Mouse (Mus musculus) hindbrain, embryonic 14.5 days (tissue): ENCODE data around the gene Syn1. TPM values are rescaled to one million over a fixed set of nuclear protein-coding genes. Genes with fewer than 3 reads are reported as not detected.

ENCODE experiments used
- ATAC-seq: fragments of 200-750 bp; cut with Nextera tagmentation; 2 replicates; pipeline ENCODE4 v1.8.0; 2017; ENCODE audit warnings: moderate number of reproducible peaks, mild to moderate bottlenecking, moderate TSS enrichment, moderate library complexity; ENCODE audit not compliant: low FRiP score
- DNase-seq: peaks from one replicate; pipeline ENCODE4 v3.0.0-alpha.2; 2015; ENCODE audit warnings: low spot score
- H3K27ac ChIP-seq: fragments of 300-500 bp; sonication (generic); 2 replicates; pipeline ENCODE4 v1.5.1; 2014; ENCODE audit warnings: mild to moderate bottlenecking, moderate library complexity
- H3K27me3 ChIP-seq: fragments of 300-500 bp; sonication (generic); 2 replicates; pipeline ENCODE4 v1.6.1; 2014; ENCODE audit warnings: mild to moderate bottlenecking, low read length, mixed read lengths; ENCODE audit not compliant: control insufficient read depth, insufficient read depth
- H3K36me3 ChIP-seq: fragments of 300-500 bp; sonication (generic); replicated peaks from 2 replicates; pipeline ENCODE4 v1.6.1; 2014; ENCODE audit not compliant: control insufficient read depth, insufficient read depth
- H3K4me1 ChIP-seq: fragments of 300-500 bp; sonication (generic); replicated peaks from 2 replicates; pipeline ENCODE4 v1.6.1; 2014; ENCODE audit warnings: antibody characterized with exemption, low read length, mixed read lengths; ENCODE audit not compliant: control insufficient read depth, insufficient read depth
- H3K4me2 ChIP-seq: fragments of 300-500 bp; sonication (generic); replicated peaks from 2 replicates; pipeline ENCODE4 v1.6.1; 2014; ENCODE audit warnings: mild to moderate bottlenecking, moderate library complexity
- H3K4me3 ChIP-seq: fragments of 300-500 bp; sonication (generic); replicated peaks from 2 replicates; pipeline ENCODE4 v1.5.1; 2014; ENCODE audit warnings: mild to moderate bottlenecking, low read length
- H3K9ac ChIP-seq: fragments of 300-500 bp; sonication (generic); 2 replicates; pipeline ENCODE4 v1.6.1; 2014
- H3K9me3 ChIP-seq: fragments of 300-500 bp; sonication (generic); 2 replicates; pipeline ENCODE4 v1.6.1; 2016; ENCODE audit warnings: low read length; ENCODE audit not compliant: control insufficient read depth
- WGBS: fragments of 180-500 bp; shearing (Covaris S2); extraction: QIAGEN DNeasy Blood & Tissue Kit; methylation state at CpG from one replicate; pipeline ENCODE4 v1.1.7; 2014; 5-methylcytosine and 5-hydroxymethylcytosine counted together
- microRNA-seq: library from miRNA; unstranded; fragments of <30 nt; microRNA quantifications from one replicate; pipeline ENCODE4, GENCODE M21; 2016
- polyA plus RNA-seq: library from polyadenylated mRNA; unstranded; fragments of >200 nt; fragmentation: Nextera tagmentation; extraction: Ambion mirVana; gene quantifications from 2 replicates; pipeline ENCODE4 v1.2.1, GENCODE M21; 2014

Gene Syn1
- polyA plus RNA-seq, 1 experiment from 2014 or later: 97.3 TPM

GRCm38 (mm10) chrX:20828934-20829333, 91.9 kb downstream of the Syn1 start:
- WGBS: 28% methylated on average over 5 of the region's 5 CpGs
- H3K4me1 ChIP-seq: no peaks in the 10 kb centered on the region
- no peaks in the 10 kb centered on the region for H3K27me3 ChIP-seq
- DNase-seq (peak; percentile 33), ATAC-seq (no peak)
- no peak overlapping the region for H3K9ac ChIP-seq
- no peaks in the 10 kb centered on the region for H3K36me3 ChIP-seq
- no peaks in the 10 kb centered on the region for H3K9me3 ChIP-seq
- no peak overlapping the region for H3K4me2 ChIP-seq
- no peak overlapping the region for H3K4me3 ChIP-seq
- H3K27ac ChIP-seq: no peak overlapping the region

- peak overlapping the region; percentile 18 for H3K4me3 ChIP-seq
- H3K4me1 ChIP-seq: no peaks in the 10 kb centered on the region
- H3K9ac ChIP-seq: peak overlapping the region; percentile 42; the same call in 1 of the 2 replicates
- peak overlapping the region; percentile 80 for H3K27ac ChIP-seq
- H3K27me3 ChIP-seq: no peaks in the 10 kb centered on the region
- H3K9me3 ChIP-seq: no peaks in the 10 kb centered on the region
- peak overlapping the region; percentile 51 for H3K4me2 ChIP-seq
- DNase-seq (peak; percentile 35), ATAC-seq (peak; percentile 54; the same call in 1 of the 2 replicates)
- WGBS: 49% methylated on average over 8 of the region's 8 CpGs
- H3K36me3 ChIP-seq: no peaks in the 10 kb centered on the region
These were observed 100.9 kb downstream of the Syn1 start for GRCm38 (mm10) chrX:20819708-20820426.

- Histone ChIP-seq H3K4me2 (peak overlapping the region; percentile 51), H3K36me3 (no peaks in the 10 kb centered on the region), H3K9me3 (no peaks in the 10 kb centered on the region), H3K27ac (peak overlapping the region; percentile 80), H3K9ac (peak overlapping the region; percentile 42; the same call in 1 of the 2 replicates), H3K27me3 (no peaks in the 10 kb centered on the region), H3K4me3 (peak overlapping the region; percentile 18), H3K4me1 (no peaks in the 10 kb centered on the region)
- ATAC-seq (peak; percentile 91), DNase-seq (peak; percentile 72)
- WGBS: 20% methylated on average over 19 of the region's 19 CpGs
These were observed 101.6 kb downstream of the Syn1 start for GRCm38 (mm10) chrX:20819204-20819628.

- H3K4me1 ChIP-seq: no peaks in the 10 kb centered on the region
- H3K4me3 ChIP-seq: no peak overlapping the region
- no peak for DNase-seq
- WGBS: 75% methylated on average over 6 of the region's 6 CpGs
- no peaks in the 10 kb centered on the region for H3K27me3 ChIP-seq
- H3K4me2 ChIP-seq: no peak overlapping the region
- H3K27ac ChIP-seq: no peak overlapping the region
- no peak overlapping the region for H3K9ac ChIP-seq
- H3K9me3 ChIP-seq: no peaks in the 10 kb centered on the region
- H3K36me3 ChIP-seq: no peaks in the 10 kb centered on the region
- ATAC-seq: no peak
These were observed 103.8 kb downstream of the Syn1 start for GRCm38 (mm10) chrX:20816974-20817373.

Small RNA genes lying within 50 kb of the gene (microRNA-seq; reads per million reads assigned to microRNA genes)
- gene Gm24824 (not detected), gene Mir5617 (0.97 reads per million)

Other genes with a start within 250 kb of the Syn1 start
- gene Cdk16, start 233.1 kb downstream of the Syn1 start, polyA plus RNA-seq: 126 and 142 TPM in 2 replicates
- gene Usp11, start 217.1 kb downstream of the Syn1 start, polyA plus RNA-seq: 81.4 and 91.6 TPM in 2 replicates
- gene Araf, start 123.2 kb downstream of the Syn1 start, polyA plus RNA-seq: 340 and 353 TPM in 2 replicates
- gene Timp1, start 50.8 kb downstream of the Syn1 start, polyA plus RNA-seq: 4.3 and 5.3 TPM in 2 replicates
- gene Cfp, start 10.6 kb upstream of the Syn1 start, polyA plus RNA-seq: 4.8 and 5.7 TPM in 2 replicates
- gene Elk1, start 29.6 kb upstream of the Syn1 start, polyA plus RNA-seq: 9.4 and 10.1 TPM in 2 replicates
- 23.3 and 28.6 TPM in 2 replicates for gene Uxt, start 41.0 kb upstream of the Syn1 start, polyA plus RNA-seq
- 8.2 and 8.5 TPM in 2 replicates for gene Zfp182, start 141.3 kb upstream of the Syn1 start, polyA plus RNA-seq
- not detected in 2 replicates for gene Spaca5, start 147.4 kb upstream of the Syn1 start, polyA plus RNA-seq
- gene Zfp300, start 168.5 kb upstream of the Syn1 start, polyA plus RNA-seq: 4.8 and 5.1 TPM in 2 replicates
- not detected in 2 replicates for gene Ssxa1, start 194.8 kb upstream of the Syn1 start, polyA plus RNA-seq